Mouse (Mus musculus): ENCODE results near the gene Ankrd23. TPM values are rescaled to one million over a fixed set of nuclear protein-coding genes. Genes with fewer than 3 reads are reported as not detected.

Gene Ankrd23
- polyA plus RNA-seq, 1 experiment: 5.8 TPM

DNA sequence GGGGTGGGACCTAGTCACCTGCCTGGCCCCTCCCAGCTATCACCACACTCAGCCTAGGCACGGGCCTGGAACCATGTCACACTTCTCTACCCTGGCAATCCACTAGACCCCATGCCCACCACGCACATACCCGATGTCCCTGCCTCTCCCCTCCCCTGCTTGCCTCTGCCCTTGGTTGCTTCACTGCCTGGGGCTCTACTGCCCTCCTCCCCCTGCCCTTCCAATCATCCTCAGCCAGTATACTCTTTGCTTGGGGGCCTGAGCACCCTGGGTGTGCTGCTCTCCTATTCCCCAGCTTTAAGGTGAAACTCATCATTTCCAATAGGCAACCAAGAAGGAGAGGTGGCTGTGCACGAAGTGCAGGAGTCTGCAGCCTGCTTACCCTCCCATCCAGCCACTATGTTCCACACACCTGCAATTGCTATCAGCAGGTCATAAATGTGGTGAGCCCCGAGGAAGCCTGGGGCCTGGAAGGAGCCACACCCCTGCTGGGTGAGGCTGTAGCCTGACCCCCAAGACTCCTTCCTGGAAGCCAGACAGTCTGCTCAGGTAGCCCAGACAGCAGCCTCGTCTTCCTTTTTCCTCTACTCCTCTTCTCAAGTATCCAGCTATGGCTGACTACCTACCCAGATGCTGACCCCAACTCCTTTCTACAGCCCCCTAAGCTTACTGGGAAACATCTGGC, 40.5 kb upstream of the Ankrd23 start:
- Histone ChIP-seq H3K27ac (ENCODE audit: insufficient read depth, low read depth, low read length) (peak overlapping the region; percentile 19; the same call in 1 of the 2 replicates), H3K27me3 (ENCODE audit: control insufficient read depth, insufficient read depth, low read length) (no peaks in the 10 kb centered on the region), H3K4me1 (ENCODE audit: control insufficient read depth, insufficient read depth, insufficient read length, low read length) (peaks cover 41% of the 10 kb centered on the region), H3K4me3 (ENCODE audit: low read depth, low read length) (no peak overlapping the region), H3K36me3 (ENCODE audit: control insufficient read depth, insufficient read depth, low read length) (no peaks in the 10 kb centered on the region)
- no peak for TF ChIP-seq CTCF (IDR thresholded peaks at IDR 0.05; ENCODE audit: extremely low read depth, insufficient read length, insufficient replicate concordance, low read depth, low read length)
- TF ChIP-seq POLR2A (IDR thresholded peaks at IDR 0.05; ENCODE audit: low read depth, low read length): no peak
- WGBS: 33% methylated on average over 6 of the region's 6 CpGs

DNA sequence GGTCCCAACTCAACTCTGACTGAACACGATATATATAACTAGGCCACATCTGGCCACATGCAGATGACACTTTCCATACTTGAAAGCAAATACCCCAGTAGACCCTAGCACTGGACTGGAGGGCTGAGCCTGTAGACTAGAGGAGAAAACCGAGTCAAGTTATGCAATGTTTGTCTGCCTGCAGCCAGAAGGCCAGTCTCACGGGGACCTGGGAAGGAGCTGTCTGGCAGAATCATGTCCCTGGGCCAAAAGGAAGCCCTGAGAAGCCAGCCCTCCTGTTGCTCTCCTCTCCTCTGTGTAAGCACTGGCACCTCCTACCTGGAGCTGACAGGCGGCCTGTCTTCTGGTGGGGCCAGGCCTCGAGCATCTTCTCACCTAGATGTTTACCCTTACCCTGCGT, 38.7 kb upstream of the Ankrd23 start:
- H3K36me3 ChIP-seq (ENCODE audit: control insufficient read depth, insufficient read depth, low read length): no peaks in the 10 kb centered on the region
- TF ChIP-seq POLR2A (IDR thresholded peaks at IDR 0.05; ENCODE audit: low read depth, low read length) (no peak), CTCF (IDR thresholded peaks at IDR 0.05; ENCODE audit: extremely low read depth, insufficient read length, insufficient replicate concordance, low read depth, low read length) (no peak)
- H3K4me1 ChIP-seq (ENCODE audit: control insufficient read depth, insufficient read depth, insufficient read length, low read length): peaks cover 38% of the 10 kb centered on the region
- 67% methylated on average over 6 of the region's 6 CpGs for WGBS
- H3K4me3 ChIP-seq (ENCODE audit: low read depth, low read length): no peak overlapping the region
- no peak overlapping the region for H3K27ac ChIP-seq (ENCODE audit: insufficient read depth, low read depth, low read length)
- no peaks in the 10 kb centered on the region for H3K27me3 ChIP-seq (ENCODE audit: control insufficient read depth, insufficient read depth, low read length)

DNA sequence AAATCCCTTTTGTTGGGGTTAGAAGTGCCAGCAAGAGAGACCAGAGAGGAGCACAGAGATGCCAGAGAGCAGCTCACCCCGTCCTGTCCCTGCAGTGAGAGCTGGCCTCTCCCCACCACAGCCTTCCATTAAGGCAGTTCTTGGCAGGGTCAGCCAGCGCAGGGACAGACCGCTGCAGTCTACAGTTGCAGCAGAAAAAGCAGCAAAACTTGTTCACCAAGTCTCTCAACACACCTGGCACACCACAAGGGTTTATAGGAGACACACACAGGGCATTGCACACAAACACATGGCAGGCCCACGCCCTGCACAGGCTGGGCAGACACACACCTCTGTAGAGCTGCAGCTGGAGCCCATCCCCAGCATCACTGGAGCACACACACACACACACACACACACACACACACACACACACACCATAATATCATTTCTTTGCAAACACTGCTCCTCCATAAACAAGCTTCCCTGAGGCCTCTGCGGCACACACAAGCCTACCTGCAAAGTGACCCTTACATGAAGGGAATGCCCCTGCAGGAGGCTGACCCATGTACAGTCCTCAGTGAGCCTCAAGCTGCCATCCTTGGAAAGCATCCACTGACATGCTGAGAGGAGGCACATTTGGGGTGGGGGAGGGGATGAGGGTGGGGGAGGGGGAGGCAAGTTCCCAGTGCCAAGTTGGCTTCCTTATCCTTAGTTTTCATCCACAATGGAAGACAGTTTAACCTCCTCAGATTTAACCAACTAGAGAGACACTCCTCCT, 37.7 kb upstream of the Ankrd23 start:
- Histone ChIP-seq H3K4me1 (ENCODE audit: control insufficient read depth, insufficient read depth, insufficient read length, low read length) (peaks cover 40% of the 10 kb centered on the region), H3K27ac (ENCODE audit: insufficient read depth, low read depth, low read length) (peak overlapping the region; percentile 2; the same call in 1 of the 2 replicates), H3K27me3 (ENCODE audit: control insufficient read depth, insufficient read depth, low read length) (no peaks in the 10 kb centered on the region), H3K36me3 (ENCODE audit: control insufficient read depth, insufficient read depth, low read length) (no peaks in the 10 kb centered on the region), H3K4me3 (ENCODE audit: low read depth, low read length) (no peak overlapping the region)
- whole genome bisulfite sequencing: 42% methylated on average over 5 of the region's 5 CpGs
- TF ChIP-seq CTCF (IDR thresholded peaks at IDR 0.05; ENCODE audit: extremely low read depth, insufficient read length, insufficient replicate concordance, low read depth, low read length): no peak
- TF ChIP-seq POLR2A (IDR thresholded peaks at IDR 0.05; ENCODE audit: low read depth, low read length): no peak

DNA sequence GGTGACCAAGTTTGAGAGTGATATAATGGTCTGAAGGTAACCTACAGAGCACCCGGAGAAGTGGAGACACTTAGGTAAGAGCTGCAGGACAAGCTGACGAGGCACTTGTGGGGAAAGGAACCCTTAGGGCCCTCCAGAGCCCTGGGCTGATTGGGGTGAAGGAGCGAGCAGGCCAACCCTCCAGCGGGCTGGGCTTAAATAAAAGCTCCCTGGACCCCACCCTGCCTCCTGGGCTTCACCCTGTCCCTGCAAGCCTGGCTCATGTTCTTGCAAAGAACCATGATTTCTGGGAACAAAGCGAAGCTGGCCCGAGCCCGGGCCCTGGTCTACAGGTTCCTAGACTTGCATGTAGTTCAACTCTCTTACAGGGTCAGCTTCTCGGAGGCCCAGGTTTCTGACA, 36.8 kb upstream of the Ankrd23 start:
- no peaks in the 10 kb centered on the region for H3K27me3 ChIP-seq (ENCODE audit: control insufficient read depth, insufficient read depth, low read length)
- no peak overlapping the region for H3K27ac ChIP-seq (ENCODE audit: insufficient read depth, low read depth, low read length)
- WGBS: 72% methylated on average over 8 of the region's 8 CpGs
- H3K36me3 ChIP-seq (ENCODE audit: control insufficient read depth, insufficient read depth, low read length): no peaks in the 10 kb centered on the region
- no peak overlapping the region for H3K4me3 ChIP-seq (ENCODE audit: low read depth, low read length)
- TF ChIP-seq CTCF (IDR thresholded peaks at IDR 0.05; ENCODE audit: extremely low read depth, insufficient read length, insufficient replicate concordance, low read depth, low read length) (no peak), POLR2A (IDR thresholded peaks at IDR 0.05; ENCODE audit: low read depth, low read length) (no peak)
- peaks cover 44% of the 10 kb centered on the region for H3K4me1 ChIP-seq (ENCODE audit: control insufficient read depth, insufficient read depth, insufficient read length, low read length)

DNA sequence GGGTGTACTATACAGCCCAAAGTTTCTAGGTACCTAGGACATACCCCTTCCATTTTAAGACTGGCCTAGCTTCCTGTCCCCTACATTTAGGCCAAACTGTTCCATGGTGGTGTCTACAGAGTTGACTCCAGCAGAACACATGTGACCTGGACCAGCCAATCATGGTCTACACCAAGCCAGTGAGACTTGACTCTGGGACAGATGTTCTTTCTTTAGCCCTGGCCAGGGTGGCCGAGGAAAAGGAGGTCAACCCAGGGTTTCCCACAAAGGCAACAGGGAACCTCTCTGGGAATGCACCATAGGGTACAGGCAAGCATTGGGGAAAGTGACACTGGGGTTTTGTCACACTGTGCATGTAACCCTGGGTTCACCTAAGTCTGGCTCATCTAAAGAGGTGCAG, 36.0 kb upstream of the Ankrd23 start:
- 87% methylated on average over 1 of the region's 1 CpGs for WGBS
- H3K4me3 ChIP-seq (ENCODE audit: low read depth, low read length): no peak overlapping the region
- no peak overlapping the region for H3K27ac ChIP-seq (ENCODE audit: insufficient read depth, low read depth, low read length)
- H3K27me3 ChIP-seq (ENCODE audit: control insufficient read depth, insufficient read depth, low read length): no peaks in the 10 kb centered on the region
- no peaks in the 10 kb centered on the region for H3K36me3 ChIP-seq (ENCODE audit: control insufficient read depth, insufficient read depth, low read length)
- peaks cover 37% of the 10 kb centered on the region for H3K4me1 ChIP-seq (ENCODE audit: control insufficient read depth, insufficient read depth, insufficient read length, low read length)
- TF ChIP-seq POLR2A (IDR thresholded peaks at IDR 0.05; ENCODE audit: low read depth, low read length): no peak
- no peak for TF ChIP-seq CTCF (IDR thresholded peaks at IDR 0.05; ENCODE audit: extremely low read depth, insufficient read length, insufficient replicate concordance, low read depth, low read length)

GRCm38 (mm10) chr1:36572140-36572700, 35.5 kb upstream of the Ankrd23 start:
- H3K27ac ChIP-seq (ENCODE audit: insufficient read depth, low read depth, low read length): no peak overlapping the region; the same call in 1 of the 2 replicates
- no peak for TF ChIP-seq CTCF (IDR thresholded peaks at IDR 0.05; ENCODE audit: extremely low read depth, insufficient read length, insufficient replicate concordance, low read depth, low read length)
- no peak for TF ChIP-seq POLR2A (IDR thresholded peaks at IDR 0.05; ENCODE audit: low read depth, low read length)
- peaks cover 32% of the 10 kb centered on the region for H3K4me1 ChIP-seq (ENCODE audit: control insufficient read depth, insufficient read depth, insufficient read length, low read length)
- H3K36me3 ChIP-seq (ENCODE audit: control insufficient read depth, insufficient read depth, low read length): no peaks in the 10 kb centered on the region
- no peaks in the 10 kb centered on the region for H3K27me3 ChIP-seq (ENCODE audit: control insufficient read depth, insufficient read depth, low read length)
- WGBS: 84% methylated on average over 2 of the region's 2 CpGs
- H3K4me3 ChIP-seq (ENCODE audit: low read depth, low read length): no peak overlapping the region

DNA sequence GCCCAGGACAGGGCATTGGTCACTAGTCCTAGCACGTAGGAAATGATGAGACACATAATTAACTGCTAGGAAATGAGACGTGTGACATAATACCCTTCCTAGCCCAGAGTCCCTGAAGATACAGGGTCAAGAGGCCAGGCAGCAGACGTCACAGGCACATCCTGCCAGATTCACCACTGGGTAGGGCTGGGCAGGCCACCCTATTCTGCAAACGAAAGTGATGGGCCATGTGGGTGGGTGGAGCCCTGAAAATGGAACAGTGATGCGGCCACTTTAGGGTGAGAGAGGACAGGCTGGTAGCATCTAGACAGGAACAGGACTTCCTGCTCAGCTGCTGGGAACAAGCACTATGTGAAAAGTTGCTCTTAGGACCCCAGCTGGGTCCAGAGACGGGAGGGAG, 34.9 kb upstream of the Ankrd23 start:
- Histone ChIP-seq H3K27me3 (ENCODE audit: control insufficient read depth, insufficient read depth, low read length) (no peaks in the 10 kb centered on the region), H3K36me3 (ENCODE audit: control insufficient read depth, insufficient read depth, low read length) (no peaks in the 10 kb centered on the region), H3K27ac (ENCODE audit: insufficient read depth, low read depth, low read length) (no peak overlapping the region; the same call in 1 of the 2 replicates), H3K4me1 (ENCODE audit: control insufficient read depth, insufficient read depth, insufficient read length, low read length) (peaks cover 26% of the 10 kb centered on the region), H3K4me3 (ENCODE audit: low read depth, low read length) (no peak overlapping the region)
- no peak for TF ChIP-seq POLR2A (IDR thresholded peaks at IDR 0.05; ENCODE audit: low read depth, low read length)
- TF ChIP-seq CTCF (IDR thresholded peaks at IDR 0.05; ENCODE audit: extremely low read depth, insufficient read length, insufficient replicate concordance, low read depth, low read length): no peak
- 62% methylated on average over 6 of the region's 6 CpGs for WGBS
